Mouse (Mus musculus) adrenal gland, postnatal 4 days (tissue): ENCODE measurements at regions not wholly inside any gene's neighbourhood (a gene's known extent, or its start where the extent isn't known, plus 50 kb on each side); places are given as distances from the start of the nearest gene placed in this dataset.

ENCODE experiments used
- DNase-seq, 2 experiments: peaks; one replicate each; pipeline ENCODE4 v3.0.0; 2021 to 2022; ENCODE audit warnings: low spot score in 2 of 2, mixed read lengths in 2 of 2

DNA sequence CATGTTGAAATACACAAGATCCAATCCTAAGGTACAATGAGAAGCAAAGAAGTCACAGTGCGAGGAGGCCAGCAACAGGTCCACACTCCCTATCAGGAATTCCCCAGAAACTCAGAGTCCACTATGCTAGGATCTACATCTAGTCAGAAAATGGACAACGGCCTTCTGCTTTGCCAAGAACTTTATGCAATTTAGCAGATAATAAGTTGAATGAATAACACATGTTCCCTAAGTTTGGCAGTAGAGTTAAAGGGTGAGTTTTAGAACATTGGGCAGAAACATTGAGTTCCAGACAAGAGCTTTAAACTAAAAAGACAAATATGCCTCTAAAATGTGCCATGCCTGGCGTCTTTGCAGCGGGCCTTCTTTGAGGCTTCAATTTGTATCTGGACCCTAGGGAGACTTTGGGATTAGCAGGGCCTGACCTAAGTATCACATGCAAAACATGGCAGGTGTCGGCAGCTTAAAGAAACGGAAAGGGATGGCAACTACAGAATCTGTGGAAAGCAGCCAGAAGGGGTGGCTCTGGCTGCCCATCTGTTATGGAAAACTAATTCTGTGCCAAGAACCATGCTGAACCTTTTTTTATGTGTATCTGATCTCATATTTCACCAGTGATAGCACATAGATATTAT, 600.6 kb upstream of the Nox3 start:
- no peak for DNase-seq

DNA sequence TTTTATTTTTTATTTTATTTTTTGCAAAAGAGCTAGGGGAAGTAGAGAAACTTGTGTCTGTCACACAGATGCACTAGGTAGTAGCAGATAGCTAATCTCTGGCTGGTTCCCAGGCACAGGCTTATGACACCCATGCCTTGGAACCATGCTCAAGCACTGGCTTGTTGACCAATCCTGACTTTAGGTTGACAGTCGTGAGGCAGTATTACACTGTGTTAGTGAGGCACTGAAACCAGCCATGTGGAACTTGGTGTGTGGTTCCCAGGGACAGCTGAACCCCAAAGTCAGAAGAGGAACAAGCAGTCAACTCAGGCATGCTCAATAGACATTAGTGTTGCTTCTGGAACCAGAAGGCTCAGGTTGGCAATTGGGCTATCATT, 601.1 kb upstream of the Nox3 start:
- DNase-seq = no peak

DNA sequence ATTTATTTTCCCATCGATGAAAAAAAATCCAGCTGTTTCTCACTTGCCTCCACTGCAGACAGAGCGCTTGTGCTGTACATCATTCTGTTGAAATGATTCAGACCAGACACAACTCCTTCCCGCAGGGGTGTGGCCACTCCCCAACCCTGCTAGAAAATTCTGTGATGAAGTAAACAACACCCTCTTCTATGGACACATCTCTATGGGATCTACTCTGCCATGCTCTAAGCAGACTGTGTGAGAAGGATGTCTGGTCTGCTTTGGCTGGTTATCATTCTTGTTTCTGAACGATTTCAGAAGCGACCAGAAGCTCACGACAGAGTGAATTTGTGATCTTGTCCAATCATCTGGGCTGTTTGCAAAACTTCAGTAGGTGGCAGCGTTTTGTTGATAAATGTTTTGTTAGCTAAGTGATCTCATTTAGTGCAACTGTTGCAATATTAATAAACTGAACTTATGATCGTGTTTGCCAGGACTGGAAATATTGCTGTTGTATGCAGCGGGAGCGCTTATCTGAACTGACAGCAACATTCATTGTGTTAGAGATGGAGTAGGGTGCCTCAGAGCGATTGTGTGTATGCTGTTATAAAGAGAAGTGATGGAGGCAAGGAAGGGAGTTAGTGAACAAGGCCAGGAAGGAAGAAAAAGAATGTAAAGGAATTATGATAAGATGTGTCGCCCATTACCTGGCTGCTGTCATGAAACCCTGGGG, 605.2 kb upstream of the Nox3 start:
- DNase-seq = no peak

DNA sequence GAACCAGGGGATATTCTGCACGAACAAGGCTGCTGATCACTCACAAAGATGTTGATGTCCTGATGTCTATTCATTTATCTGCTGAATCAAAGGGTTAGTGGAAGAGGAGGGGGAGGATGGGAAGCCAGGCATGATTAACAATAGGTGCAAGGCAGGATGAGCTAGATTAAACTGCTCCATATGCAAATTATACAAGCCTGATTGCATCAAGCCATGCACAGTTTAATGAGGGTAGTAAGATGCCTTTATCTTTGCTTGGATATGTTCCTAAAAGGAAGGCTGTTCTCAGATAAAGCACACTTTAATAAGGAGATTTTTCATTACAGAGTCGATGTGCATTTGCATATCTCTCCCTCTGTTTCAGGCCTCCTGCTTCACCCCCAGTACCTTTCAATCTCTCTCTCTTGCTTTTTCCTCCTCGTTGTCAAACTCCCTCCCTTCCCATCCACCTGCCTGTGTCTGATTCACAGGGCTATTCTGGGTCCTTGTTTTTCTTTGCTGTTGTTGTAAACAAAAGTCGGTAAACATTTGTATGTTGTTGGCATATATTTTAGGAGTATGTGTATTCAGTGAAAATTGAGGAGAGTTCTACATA, 615.8 kb upstream of the Nox3 start:
- DNase-seq = no peak

DNA sequence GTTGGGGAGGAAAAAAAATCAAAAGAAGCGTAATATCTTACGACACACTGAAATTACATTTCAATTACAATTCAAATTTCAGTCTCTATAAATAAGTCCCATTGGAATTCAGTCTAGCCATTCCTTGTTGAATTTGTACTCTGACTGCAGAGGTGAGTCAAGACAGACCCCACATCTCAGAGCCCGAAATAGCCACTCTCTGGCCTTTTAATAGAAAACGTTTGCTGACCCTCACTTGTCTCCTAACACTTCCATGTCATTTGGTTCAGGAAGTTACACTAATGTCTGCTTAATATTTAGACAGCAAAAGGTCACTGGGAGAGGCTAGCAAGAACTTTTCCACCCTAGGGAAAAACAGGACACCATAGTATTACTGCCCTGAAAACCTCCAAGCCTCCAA, 623.1 kb upstream of the Nox3 start:
- no peak for DNase-seq

DNA sequence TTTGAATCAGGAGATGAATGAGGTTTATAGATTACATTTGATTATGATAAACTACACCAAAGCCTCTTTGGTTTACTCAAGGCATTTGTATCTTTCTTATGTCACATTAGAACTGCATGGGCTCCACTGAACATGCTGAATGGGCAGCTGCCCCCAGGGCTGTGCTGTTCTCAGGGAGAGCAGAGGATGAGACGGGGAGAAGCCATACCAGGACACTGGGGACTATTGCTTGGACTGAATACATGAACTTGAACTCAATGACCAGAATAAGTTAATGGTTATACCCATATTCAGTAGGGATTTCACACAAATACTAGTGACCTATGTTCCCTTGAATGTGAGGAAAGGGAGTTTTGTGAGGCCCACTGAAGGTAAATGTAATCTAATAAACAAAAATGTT, 632.7 kb upstream of the Nox3 start:
- DNase-seq = no peak

DNA sequence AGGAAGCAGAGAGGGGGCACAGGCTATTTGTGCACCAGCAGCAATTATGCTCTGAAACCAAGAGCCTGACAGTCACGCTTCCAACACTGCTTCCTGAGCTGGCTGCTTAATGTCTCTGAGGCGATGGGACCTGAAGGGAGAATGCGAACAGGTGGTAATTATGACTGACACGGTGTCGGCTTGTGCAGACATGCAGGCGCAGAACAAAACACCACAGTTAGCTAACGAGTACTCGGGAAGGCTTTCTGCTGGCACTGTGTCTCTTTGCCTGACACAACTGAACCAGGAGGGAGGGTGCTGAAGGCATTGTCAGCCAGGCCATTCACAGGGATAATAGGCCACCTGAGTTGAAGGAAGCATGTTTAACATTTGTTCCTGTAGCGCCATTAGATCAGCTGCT, 635.6 kb upstream of the Nox3 start:
- DNase-seq = no peak

DNA sequence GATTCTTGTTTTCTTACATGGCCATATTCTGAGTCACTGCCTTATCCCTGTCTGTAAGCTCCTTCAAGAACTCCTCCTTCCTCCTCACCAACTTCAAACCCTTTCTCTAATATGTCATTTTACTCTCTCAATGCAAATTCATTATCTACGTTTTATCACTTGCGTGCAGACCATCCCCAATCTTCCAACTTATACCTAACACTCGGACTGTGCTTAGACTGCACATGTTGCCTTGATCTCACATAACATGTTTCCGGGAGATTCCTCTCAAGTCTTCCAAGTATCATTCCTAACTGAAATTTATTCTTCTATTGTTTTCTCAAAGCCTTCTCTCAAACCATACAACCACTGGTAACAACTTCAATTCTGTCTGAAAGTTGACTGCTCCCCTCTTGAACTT, 637.0 kb upstream of the Nox3 start:
- no peak for DNase-seq

DNA sequence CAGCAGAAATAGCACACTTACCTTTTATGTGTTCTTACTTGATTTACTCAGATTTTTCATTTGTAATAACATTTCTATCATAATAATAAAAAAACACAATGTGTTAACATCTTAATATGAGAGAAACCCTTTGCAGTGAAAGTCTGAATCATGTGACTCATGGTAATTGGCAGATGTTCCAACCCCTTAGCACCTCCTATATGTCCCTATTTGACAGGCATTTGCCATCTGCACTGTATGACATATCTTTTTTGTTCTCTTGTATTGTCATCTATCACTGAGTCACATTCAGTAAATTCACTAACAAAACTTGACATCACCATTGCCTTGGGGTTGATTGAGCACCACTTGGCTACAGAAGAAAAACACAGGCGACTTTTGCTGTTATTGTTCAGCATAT, 641.1 kb upstream of the Arid1b start:
- no peak for DNase-seq

DNA sequence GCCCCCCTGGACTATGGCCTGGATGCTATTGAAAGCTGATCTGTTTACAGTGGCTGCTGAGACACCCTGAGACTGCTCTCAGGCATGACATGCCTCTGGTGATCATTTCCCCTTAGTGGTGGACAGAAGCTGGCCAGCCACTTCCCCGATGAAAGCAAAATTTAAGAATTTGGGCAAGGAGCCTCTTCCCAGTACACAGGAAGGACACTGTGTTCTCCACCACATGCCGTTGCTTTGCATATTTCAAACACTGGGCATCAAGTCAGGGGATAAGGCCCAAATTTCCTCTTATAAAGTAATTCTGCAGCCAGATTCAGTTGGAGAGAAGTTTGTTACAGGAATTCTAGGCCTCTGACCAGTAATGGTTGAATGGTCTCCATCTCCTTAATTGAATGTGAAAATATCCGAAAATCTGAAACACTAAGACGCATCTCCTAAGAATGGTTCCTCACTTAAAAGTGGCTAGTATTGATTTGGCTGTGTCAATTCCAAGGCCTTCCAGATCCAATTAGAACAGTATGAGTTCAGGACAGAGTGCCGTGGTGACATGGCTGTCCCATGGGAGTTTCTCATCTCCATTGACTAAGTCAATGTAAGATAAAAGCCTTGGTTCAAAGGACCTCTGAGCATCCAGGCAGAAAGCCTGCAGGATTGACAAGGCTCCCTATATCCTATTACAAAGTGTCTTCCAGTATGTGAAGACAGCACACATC, 638.5 kb upstream of the Arid1b start:
- DNase-seq = no peak

DNA sequence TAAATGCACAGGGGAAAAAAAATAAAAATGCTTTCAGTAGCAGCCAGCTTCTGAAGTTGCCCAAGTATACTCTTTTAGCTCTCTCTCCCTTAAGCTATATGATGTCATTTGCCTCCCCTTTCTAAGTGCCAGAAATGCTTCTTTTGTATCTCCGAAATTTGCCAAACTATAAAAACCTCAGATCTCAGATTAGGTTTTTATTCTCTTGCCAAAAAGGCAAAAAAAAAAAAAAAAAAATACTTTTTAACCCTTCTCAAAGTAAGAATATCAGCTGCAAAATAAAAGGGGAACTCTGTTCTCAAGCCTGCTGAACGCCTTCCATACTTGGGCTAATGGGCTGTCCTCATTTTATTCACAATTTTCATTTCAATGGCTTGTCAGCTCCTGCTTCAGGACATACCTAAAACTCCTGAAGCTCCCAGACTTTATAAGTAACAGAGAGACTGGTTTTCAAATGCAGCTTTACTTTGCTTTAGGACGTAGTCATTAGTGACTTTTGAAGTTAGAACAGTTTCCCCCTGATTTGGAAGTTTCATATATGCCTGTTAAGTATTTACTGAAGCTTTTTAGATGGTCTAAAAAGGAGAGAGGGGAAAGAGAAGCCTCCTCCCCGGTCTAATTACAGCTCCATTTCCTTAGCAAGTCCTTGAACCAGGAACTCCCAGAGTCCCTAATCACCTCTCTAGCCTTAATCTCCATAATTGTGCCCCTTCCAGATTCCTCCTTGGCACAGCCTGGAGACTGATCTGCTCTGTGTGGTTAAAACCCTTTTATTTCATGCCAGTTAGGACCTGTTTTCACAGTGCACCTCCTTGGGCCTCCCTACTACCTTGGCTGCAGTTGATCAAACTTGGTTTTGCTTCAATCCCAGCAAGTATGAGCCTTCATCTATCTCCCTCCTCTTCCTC, 633.5 kb upstream of the Arid1b start:
- DNase-seq = no peak

DNA sequence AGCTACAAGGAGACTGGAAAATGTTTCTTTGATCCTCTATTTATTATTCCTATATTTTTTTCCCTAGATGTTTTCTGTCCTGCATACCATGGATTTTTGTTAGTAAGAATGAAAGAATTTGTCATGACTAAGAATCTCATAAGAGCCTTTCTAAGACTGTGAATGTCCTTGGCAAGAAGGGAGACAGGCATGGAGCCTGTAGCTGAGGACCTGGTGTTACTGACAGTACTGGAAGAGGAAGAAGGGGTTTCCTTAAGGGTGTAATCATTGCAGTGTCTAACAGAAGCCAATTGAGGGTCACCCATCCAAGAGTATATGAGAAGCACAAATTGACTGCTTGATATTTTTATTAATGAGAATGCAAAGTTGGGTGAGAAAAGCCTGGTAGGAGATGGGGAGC, 628.3 kb upstream of the Arid1b start:
- DNase-seq = no peak

DNA sequence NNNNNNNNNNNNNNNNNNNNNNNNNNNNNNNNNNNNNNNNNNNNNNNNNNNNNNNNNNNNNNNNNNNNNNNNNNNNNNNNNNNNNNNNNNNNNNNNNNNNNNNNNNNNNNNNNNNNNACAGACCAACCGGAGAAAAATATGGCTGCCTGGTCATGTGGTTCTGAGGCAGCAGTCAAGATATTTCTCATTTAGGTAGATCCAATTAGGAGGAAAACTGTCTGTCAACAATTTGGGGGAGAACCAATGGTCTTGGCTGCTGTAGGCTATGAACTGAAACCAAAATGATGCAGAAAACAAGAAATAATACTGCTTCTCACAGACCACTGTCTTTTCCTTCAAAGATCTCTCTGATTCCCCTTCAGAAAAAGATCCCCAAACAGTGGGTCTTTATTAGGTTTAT, 613.7 kb upstream of the Arid1b start:
- no peak for DNase-seq

DNA sequence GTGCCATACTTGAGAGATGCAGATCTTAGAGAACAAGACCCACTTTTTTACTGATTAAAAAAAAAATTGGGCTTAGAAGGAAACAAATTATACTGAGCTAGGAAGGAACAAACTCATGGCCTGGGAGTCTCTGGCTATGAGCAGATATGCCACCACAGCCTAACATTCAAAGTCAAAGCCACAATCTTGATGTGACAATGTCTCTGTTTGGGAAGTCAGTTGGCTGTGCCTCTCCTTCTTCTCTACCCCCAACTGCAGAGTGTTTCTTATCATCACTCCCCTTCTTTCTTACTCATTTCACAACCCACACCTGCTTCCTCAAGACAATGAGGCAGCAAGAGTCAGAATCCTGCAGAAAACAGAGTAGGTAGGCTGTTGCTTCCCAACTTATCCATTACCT, 613.3 kb upstream of the Arid1b start:
- DNase-seq = no peak

DNA sequence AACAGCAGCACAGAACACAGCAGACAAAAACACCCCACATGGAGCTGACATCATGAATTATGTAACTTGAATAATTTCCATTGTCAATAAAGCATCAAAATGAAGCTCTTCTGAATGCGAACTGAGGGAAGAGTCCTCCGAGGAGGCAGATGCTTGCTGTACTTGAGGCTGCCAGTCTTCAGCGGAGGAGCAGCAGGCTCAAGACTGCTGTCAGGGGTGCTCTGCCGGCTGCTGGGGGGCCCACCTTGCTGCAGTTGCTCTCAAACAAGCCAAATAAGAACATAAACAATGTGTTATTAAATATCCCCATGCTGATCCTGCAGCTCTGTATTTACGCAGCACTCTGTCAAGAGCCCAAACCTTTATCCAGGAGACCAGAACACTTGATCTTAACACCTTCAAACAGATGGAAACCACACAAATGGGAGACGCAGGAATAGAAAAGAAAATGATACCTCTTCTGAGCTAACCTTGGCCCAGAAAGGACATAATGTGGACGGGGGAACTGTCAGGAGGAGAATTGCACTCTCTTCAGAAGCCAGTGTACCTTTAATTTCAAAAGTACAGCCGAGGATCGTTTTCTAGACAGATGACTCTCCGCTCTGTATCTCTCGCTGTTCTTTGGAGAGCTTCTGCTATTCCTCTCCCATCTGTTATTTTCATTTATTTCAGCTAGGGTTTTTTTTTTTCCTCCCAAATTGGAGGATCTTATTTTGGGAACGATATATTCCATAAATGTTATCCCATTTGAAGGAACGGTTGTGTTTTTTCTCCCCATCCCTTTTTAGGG, 612.0 kb upstream of the Arid1b start:
- no peak for DNase-seq

DNA sequence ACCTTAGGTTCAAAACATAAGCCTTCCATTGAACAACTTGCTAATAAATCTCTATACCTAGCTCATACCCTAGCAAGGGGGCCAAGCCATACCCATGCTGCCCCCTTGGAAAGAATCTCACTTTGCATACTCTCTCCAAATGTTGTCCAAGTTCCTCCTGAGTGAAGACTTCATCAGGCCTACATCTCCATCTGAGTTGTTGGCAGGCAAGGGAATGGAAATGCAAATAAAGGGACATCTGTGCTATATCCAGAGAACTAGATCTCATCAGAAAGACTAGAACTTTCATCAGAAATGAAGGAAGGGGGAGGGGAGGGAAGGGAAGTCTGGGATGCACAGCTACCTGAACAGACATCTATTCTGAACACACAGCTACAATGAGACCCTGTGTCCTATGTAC, 611.4 kb upstream of the Arid1b start:
- DNase-seq = no peak

DNA sequence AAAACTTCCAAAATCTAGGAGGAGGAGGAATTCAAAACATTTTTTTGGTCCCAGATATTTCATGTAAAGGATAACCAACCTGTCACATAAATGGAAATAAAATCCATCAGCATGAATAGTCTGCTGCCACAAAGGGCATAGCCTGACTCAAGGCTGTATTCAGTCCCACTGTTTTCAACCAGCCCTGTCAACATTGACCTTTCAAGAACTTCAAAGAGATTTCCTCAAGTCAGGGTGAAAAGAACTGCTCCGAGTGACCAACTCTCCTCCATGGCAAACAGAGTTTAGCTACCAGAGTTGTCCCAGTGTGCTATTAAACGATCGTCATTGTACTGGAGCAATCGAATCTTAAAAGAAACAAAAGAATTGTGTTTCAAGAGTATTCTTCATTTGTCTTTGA, 606.5 kb upstream of the Arid1b start:
- DNase-seq = no peak

DNA sequence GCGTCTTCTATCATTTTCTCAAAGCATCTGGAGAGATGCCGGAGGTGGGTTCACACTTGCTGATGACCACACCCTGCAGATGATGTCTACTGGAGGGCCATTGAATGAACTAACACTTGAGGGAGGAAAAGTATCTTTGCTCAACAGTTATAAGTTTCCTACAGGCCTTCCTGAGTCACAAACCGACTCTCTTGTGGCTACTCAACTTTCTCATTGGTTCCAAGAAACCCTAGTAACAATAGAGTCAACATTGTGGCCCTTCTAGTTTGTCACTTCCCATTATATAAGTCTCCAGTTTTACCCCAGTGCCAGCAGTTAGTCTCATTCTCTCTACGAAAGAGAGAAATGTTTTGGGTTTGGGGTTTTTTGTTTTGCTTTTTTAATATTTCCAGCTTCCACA, 604.1 kb upstream of the Arid1b start:
- no peak for DNase-seq

DNA sequence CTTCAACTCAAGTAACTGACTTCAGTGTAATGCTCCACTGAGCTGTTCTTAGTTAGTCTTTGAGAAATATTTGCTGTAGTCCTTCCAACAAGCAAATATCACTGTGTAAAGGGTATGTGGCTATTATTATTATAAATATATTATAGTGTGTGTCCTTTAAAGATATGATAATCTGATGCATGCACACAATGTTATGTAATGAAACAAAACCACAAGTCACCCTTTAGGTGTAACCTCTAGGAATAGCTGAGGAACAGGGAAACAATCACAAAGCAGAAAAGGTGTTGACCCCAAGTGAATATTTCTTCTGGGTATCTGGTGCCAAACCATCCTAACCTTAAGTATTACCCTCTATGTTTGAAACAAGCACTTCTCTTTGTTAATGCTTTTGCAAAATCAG, 603.6 kb upstream of the Arid1b start:
- no peak for DNase-seq

DNA sequence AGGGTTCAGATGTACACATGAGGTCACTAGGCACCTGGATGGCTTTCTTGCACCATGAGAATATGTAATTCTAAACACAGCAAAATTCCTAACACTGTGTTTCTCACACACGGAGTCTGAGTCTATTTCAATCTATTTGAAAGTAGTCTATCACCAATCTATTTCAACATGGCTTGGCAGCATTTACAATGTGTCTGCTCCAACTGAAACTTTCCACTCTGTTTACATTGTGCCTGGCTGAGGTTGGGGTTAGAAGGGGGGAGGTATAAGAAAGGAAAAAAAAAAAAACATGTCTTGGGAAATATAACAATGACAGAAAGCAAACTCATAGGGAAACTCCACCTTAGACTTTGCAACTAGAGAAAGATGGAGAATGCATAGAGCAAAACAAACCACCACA, 602.9 kb upstream of the Arid1b start:
- DNase-seq = no peak

DNA sequence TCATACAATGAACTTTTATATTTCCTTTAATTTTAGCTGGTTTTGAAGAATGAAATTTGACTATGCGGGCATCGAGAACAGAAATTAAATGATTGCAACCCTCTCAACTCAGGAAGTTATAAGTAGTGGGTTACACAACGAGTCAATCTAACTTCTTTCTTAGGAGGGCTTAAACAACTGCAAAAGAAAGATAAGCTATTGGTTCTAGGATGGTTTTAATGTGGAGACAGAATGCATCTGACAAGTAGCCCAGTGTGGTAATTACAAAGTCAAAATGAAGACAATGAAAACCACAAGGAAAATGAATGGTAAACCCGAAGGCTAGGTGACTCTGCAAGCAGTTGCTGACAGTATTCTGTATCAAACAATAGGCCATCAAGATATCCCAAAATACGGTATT, 598.0 kb upstream of the Arid1b start:
- no peak for DNase-seq
